Mouse (Mus musculus) cerebellum, adult 2 months (tissue): ENCODE data around the gene Tanc1.

Experiments
- CTCF ChIP-seq: fragments of 200-500 bp; IDR thresholded peaks from 2 replicates; pipeline ENCODE4 v1.5.1; 2011; ENCODE audit warnings: low read depth, mild to moderate bottlenecking, control low read depth, low read length, moderate library complexity, borderline replicate concordance; ENCODE audit not compliant: insufficient read depth
- POLR2A ChIP-seq: fragments of 200-500 bp; IDR thresholded peaks from 2 replicates; pipeline ENCODE4 v1.6.1; 2011; ENCODE audit warnings: low read length, control low read depth, borderline replicate concordance; ENCODE audit not compliant: insufficient read depth

- no peak for TF ChIP-seq CTCF
- TF ChIP-seq POLR2A, result no peak
Observed at GRCm38 (mm10) chr2:59622514-59623139, 10.8 kb downstream of the Tanc1 start.
